Mouse (Mus musculus): ENCODE results near the gene Lrrc4. TPM values are rescaled to one million over a fixed set of nuclear protein-coding genes. Genes with fewer than 3 reads are reported as not detected.

Gene Lrrc4
- polyA plus RNA-seq, 1 experiment, result 0.72 TPM

- Histone ChIP-seq H3K4me1 (ENCODE audit: control insufficient read depth, insufficient read depth, low read length) (no peaks in the 10 kb centered on the region), H3K9ac (ENCODE audit: low read depth, poor library complexity, severe bottlenecking) (no peak overlapping the region), H3K27ac (ENCODE audit: insufficient read depth, low read length) (no peak overlapping the region), H3K9me3 (replicated peaks; ENCODE audit: control insufficient read depth, insufficient read depth, low read length, poor library complexity, severe bottlenecking) (no peaks in the 10 kb centered on the region), H3K27me3 (ENCODE audit: control insufficient read depth, insufficient read depth, low read length, poor library complexity, severe bottlenecking) (no peaks in the 10 kb centered on the region), H3K4me3 (ENCODE audit: low read depth, low read length) (no peak overlapping the region), H3K36me3 (ENCODE audit: control insufficient read depth, insufficient read depth, low read length, poor library complexity, severe bottlenecking) (peaks cover 5% of the 10 kb centered on the region)
- TF ChIP-seq EP300 (IDR thresholded peaks at IDR 0.05; ENCODE audit: insufficient read depth, low read depth, low read length), result no peak
- no peak for TF ChIP-seq CTCF (IDR thresholded peaks at IDR 0.05; ENCODE audit: low read depth, low read length)
- TF ChIP-seq POLR2A (IDR thresholded peaks at IDR 0.05; ENCODE audit: insufficient read depth, low read length), result no peak
These were observed 124.5 kb downstream of the Lrrc4 start for GRCm38 (mm10) chr6:28706976-28707592.

GRCm38 (mm10) chr6:28706108-28706975, 125.2 kb downstream of the Lrrc4 start:
- Histone ChIP-seq H3K27me3 (ENCODE audit: control insufficient read depth, insufficient read depth, low read length, poor library complexity, severe bottlenecking) (no peaks in the 10 kb centered on the region), H3K4me1 (ENCODE audit: control insufficient read depth, insufficient read depth, low read length) (no peaks in the 10 kb centered on the region), H3K27ac (ENCODE audit: insufficient read depth, low read length) (no peak overlapping the region), H3K4me3 (ENCODE audit: low read depth, low read length) (no peak overlapping the region), H3K9me3 (replicated peaks; ENCODE audit: control insufficient read depth, insufficient read depth, low read length, poor library complexity, severe bottlenecking) (no peaks in the 10 kb centered on the region), H3K9ac (ENCODE audit: low read depth, poor library complexity, severe bottlenecking) (no peak overlapping the region), H3K36me3 (ENCODE audit: control insufficient read depth, insufficient read depth, low read length, poor library complexity, severe bottlenecking) (peaks cover 5% of the 10 kb centered on the region)
- TF ChIP-seq POLR2A (IDR thresholded peaks at IDR 0.05; ENCODE audit: insufficient read depth, low read length), result no peak
- TF ChIP-seq EP300 (IDR thresholded peaks at IDR 0.05; ENCODE audit: insufficient read depth, low read depth, low read length), result no peak
- no peak for TF ChIP-seq CTCF (IDR thresholded peaks at IDR 0.05; ENCODE audit: low read depth, low read length)

- Histone ChIP-seq H3K4me1 (ENCODE audit: control insufficient read depth, insufficient read depth, low read length) (no peaks in the 10 kb centered on the region), H3K36me3 (ENCODE audit: control insufficient read depth, insufficient read depth, low read length, poor library complexity, severe bottlenecking) (peaks cover 5% of the 10 kb centered on the region), H3K4me3 (ENCODE audit: low read depth, low read length) (no peak overlapping the region), H3K9ac (ENCODE audit: low read depth, poor library complexity, severe bottlenecking) (no peak overlapping the region), H3K27ac (ENCODE audit: insufficient read depth, low read length) (no peak overlapping the region), H3K27me3 (ENCODE audit: control insufficient read depth, insufficient read depth, low read length, poor library complexity, severe bottlenecking) (no peaks in the 10 kb centered on the region), H3K9me3 (replicated peaks; ENCODE audit: control insufficient read depth, insufficient read depth, low read length, poor library complexity, severe bottlenecking) (no peaks in the 10 kb centered on the region)
- TF ChIP-seq CTCF (IDR thresholded peaks at IDR 0.05; ENCODE audit: low read depth, low read length), result no peak
- TF ChIP-seq POLR2A (IDR thresholded peaks at IDR 0.05; ENCODE audit: insufficient read depth, low read length), result no peak
- TF ChIP-seq EP300 (IDR thresholded peaks at IDR 0.05; ENCODE audit: insufficient read depth, low read depth, low read length), result no peak
These were observed 126.0 kb downstream of the Lrrc4 start for GRCm38 (mm10) chr6:28705384-28706107.

- H3K4me1 ChIP-seq (ENCODE audit: control insufficient read depth, insufficient read depth, low read length), result no peaks in the 10 kb centered on the region
- peaks cover 5% of the 10 kb centered on the region for H3K36me3 ChIP-seq (ENCODE audit: control insufficient read depth, insufficient read depth, low read length, poor library complexity, severe bottlenecking)
- no peak overlapping the region for H3K27ac ChIP-seq (ENCODE audit: insufficient read depth, low read length)
- no peak overlapping the region for H3K9ac ChIP-seq (ENCODE audit: low read depth, poor library complexity, severe bottlenecking)
- H3K27me3 ChIP-seq (ENCODE audit: control insufficient read depth, insufficient read depth, low read length, poor library complexity, severe bottlenecking), result no peaks in the 10 kb centered on the region
- no peaks in the 10 kb centered on the region for H3K9me3 ChIP-seq (replicated peaks; ENCODE audit: control insufficient read depth, insufficient read depth, low read length, poor library complexity, severe bottlenecking)
- no peak overlapping the region for H3K4me3 ChIP-seq (ENCODE audit: low read depth, low read length)
- TF ChIP-seq EP300 (IDR thresholded peaks at IDR 0.05; ENCODE audit: insufficient read depth, low read depth, low read length) (no peak), POLR2A (IDR thresholded peaks at IDR 0.05; ENCODE audit: insufficient read depth, low read length) (no peak), CTCF (IDR thresholded peaks at IDR 0.05; ENCODE audit: low read depth, low read length) (no peak)
These were observed 126.9 kb downstream of the Lrrc4 start for GRCm38 (mm10) chr6:28704612-28705011.

GRCm38 (mm10) chr6:28697214-28697613, 134.3 kb downstream of the Lrrc4 start:
- no peak overlapping the region for H3K4me3 ChIP-seq (ENCODE audit: low read depth, low read length)
- no peak overlapping the region for H3K27ac ChIP-seq (ENCODE audit: insufficient read depth, low read length)
- no peaks in the 10 kb centered on the region for H3K9me3 ChIP-seq (replicated peaks; ENCODE audit: control insufficient read depth, insufficient read depth, low read length, poor library complexity, severe bottlenecking)
- H3K36me3 ChIP-seq (ENCODE audit: control insufficient read depth, insufficient read depth, low read length, poor library complexity, severe bottlenecking), result no peaks in the 10 kb centered on the region
- H3K27me3 ChIP-seq (ENCODE audit: control insufficient read depth, insufficient read depth, low read length, poor library complexity, severe bottlenecking), result no peaks in the 10 kb centered on the region
- no peak overlapping the region for H3K9ac ChIP-seq (ENCODE audit: low read depth, poor library complexity, severe bottlenecking)
- peaks cover 2% of the 10 kb centered on the region for H3K4me1 ChIP-seq (ENCODE audit: control insufficient read depth, insufficient read depth, low read length)
- no peak for TF ChIP-seq EP300 (IDR thresholded peaks at IDR 0.05; ENCODE audit: insufficient read depth, low read depth, low read length)
- TF ChIP-seq CTCF (IDR thresholded peaks at IDR 0.05; ENCODE audit: low read depth, low read length), result no peak
- no peak for TF ChIP-seq POLR2A (IDR thresholded peaks at IDR 0.05; ENCODE audit: insufficient read depth, low read length)

All from ES-Bruce4 (cell line).